Mouse (Mus musculus): ENCODE results near the gene Dffb. TPM values are rescaled to one million over a fixed set of nuclear protein-coding genes. Genes with fewer than 3 reads are reported as not detected.

Dffb gene
- polyA plus RNA-seq, 1 experiment from 2014 or later = 10.0 TPM

DNA sequence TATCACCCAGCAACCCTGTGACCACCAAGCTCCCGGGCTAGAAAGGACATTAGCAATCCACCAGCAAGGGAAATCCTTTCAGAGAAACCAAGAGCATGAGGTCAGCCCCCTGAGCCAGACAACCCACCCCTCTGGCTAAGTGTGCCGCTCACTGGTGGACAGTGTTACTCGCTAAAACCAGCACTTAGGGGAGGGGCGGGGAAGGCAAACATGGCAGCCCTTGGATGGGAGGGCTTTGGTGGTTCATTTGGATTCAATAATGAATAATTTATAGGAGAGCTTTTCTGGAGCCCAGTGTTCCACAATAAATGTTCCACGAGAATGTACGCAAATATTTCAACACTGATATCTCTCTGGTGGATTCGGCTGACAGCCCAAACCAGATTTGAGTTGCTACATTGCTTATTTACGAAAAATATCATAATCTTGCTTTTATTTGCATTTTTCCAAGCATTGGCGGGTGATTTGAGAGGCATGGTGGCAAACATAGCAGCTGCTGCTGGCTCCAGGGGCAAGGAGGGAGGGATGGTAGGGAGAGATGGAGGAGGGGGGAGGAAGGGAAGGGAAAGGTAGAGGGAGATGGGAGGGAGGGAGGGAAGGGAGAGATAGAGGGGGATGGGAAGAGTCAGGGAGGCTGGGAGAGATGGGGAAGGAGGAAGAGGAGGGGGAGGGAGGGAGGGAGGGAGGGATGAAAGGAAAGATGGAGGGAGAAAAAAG is 54.3 kb downstream of the Dffb start:
- no peak overlapping the region for H3K4me3 ChIP-seq (replicated peaks; ENCODE audit: low read length)
- H3K27me3 ChIP-seq (ENCODE audit: control insufficient read depth, insufficient read depth, low read length) = no peaks in the 10 kb centered on the region
- DNase-seq (ENCODE audit: low spot score) (no peak), ATAC-seq (ENCODE audit: low FRiP score) (no peak)
- H3K9ac ChIP-seq = no peak overlapping the region
- H3K9me3 ChIP-seq (ENCODE audit: control insufficient read depth, low read length) = no peaks in the 10 kb centered on the region
- H3K36me3 ChIP-seq (replicated peaks; ENCODE audit: control insufficient read depth, insufficient read depth) = no peaks in the 10 kb centered on the region
- H3K4me1 ChIP-seq (replicated peaks; ENCODE audit: control insufficient read depth, insufficient read depth, low read length) = no peaks in the 10 kb centered on the region
- 44% methylated on average over 9 of the region's 9 CpGs for WGBS
- peak overlapping the region; percentile 68 for H3K27ac ChIP-seq
- no peak overlapping the region for H3K4me2 ChIP-seq (replicated peaks)

- no peaks in the 10 kb centered on the region for H3K4me1 ChIP-seq (replicated peaks; ENCODE audit: control insufficient read depth, insufficient read depth, low read length)
- WGBS = 47% methylated on average over 8 of the region's 8 CpGs
- DNase-seq (ENCODE audit: low spot score) = no peak
- H3K36me3 ChIP-seq (replicated peaks; ENCODE audit: control insufficient read depth, insufficient read depth) = no peaks in the 10 kb centered on the region
- H3K27me3 ChIP-seq (ENCODE audit: control insufficient read depth, insufficient read depth, low read length) = no peaks in the 10 kb centered on the region
- peak overlapping the region; percentile 49; the same call in 1 of the 2 replicates for H3K27ac ChIP-seq
- no peak overlapping the region for H3K4me2 ChIP-seq (replicated peaks)
- H3K9ac ChIP-seq = no peak overlapping the region
- H3K9me3 ChIP-seq (ENCODE audit: control insufficient read depth, low read length) = no peaks in the 10 kb centered on the region
- no peak for ATAC-seq (ENCODE audit: low FRiP score)
- H3K4me3 ChIP-seq (replicated peaks; ENCODE audit: low read length) = no peak overlapping the region
These were observed 57.0 kb downstream of the Dffb start for GRCm38 (mm10) chr4:153917773-153918500.

Other genes with a start within 250 kb of the Dffb start
- gene A430005L14Rik, start 17.9 kb downstream of the Dffb start, polyA plus RNA-seq (2014; fragmentation: Nextera tagmentation; extraction: Ambion mirVana) = 57.3 and 60.5 TPM in 2 replicates
- 15.3 and 16.4 TPM in 2 replicates for gene Cep104, start 68 bp upstream of the Dffb start, polyA plus RNA-seq (2014; fragmentation: Nextera tagmentation; extraction: Ambion mirVana)
- 9.9 and 12.3 TPM in 2 replicates for gene Lrrc47, start 36.6 kb upstream of the Dffb start, polyA plus RNA-seq (2014; fragmentation: Nextera tagmentation; extraction: Ambion mirVana)
- gene Smim1, start 51.1 kb upstream of the Dffb start, polyA plus RNA-seq (2014; fragmentation: Nextera tagmentation; extraction: Ambion mirVana) = 12.1 and 16.6 TPM in 2 replicates
- not detected in 2 replicates for gene Ccdc27, start 67.6 kb upstream of the Dffb start, polyA plus RNA-seq (2014; fragmentation: Nextera tagmentation; extraction: Ambion mirVana)
- 0.68 and 0.96 TPM in 2 replicates for gene Trp73, start 165.1 kb upstream of the Dffb start, polyA plus RNA-seq (2014; fragmentation: Nextera tagmentation; extraction: Ambion mirVana)
- gene Wrap73, start 167.2 kb upstream of the Dffb start, polyA plus RNA-seq (2014; fragmentation: Nextera tagmentation; extraction: Ambion mirVana) = 35.3 and 36.3 TPM in 2 replicates
- gene Tprgl, start 185.5 kb upstream of the Dffb start, polyA plus RNA-seq (2014; fragmentation: Nextera tagmentation; extraction: Ambion mirVana) = 203 and 222 TPM in 2 replicates
- 8.8 and 10.1 TPM in 2 replicates for gene Megf6, start 195.6 kb upstream of the Dffb start, polyA plus RNA-seq (2014; fragmentation: Nextera tagmentation; extraction: Ambion mirVana)